Mouse (Mus musculus): Measurements from ENCODE around the gene Ust. TPM values are rescaled to one million over a fixed set of nuclear protein-coding genes. Genes with fewer than 3 reads are reported as not detected.

The Ust gene
- polyA plus RNA-seq, 1 experiment from 2014 or later: 9.0 TPM

DNA sequence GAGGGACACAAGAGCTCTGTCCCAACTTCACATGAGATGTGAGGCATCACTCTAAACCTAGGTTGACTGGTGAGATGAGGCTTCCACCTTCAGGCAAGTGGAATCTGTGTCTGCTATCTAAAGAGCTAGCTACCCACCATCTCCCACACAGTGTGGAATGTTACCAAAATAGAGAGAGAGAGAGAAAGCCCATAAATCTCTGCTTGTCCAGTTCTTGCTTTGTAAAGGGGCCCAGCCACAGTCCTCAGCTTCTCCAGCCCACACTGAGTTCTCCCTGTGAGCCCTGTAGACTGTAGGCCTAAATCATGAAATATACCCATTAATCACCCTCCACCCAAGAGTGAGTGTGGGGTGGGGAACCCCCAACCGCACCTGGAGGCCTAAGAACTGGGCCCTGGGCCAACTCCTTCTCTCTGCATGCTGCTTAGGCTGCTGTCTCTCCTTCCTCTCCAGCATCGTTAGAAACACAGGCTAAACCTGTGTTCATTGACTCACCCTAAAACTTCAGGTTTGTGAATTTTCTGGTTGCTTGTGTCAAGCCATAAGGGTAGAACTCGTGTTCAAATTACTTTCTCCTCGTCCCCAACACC is 336.9 kb downstream of the Ust start:
- WGBS: 51% methylated on average over 4 of the region's 4 CpGs
- ATAC-seq (ENCODE audit: low FRiP score, low TSS enrichment): peak; percentile 78

DNA sequence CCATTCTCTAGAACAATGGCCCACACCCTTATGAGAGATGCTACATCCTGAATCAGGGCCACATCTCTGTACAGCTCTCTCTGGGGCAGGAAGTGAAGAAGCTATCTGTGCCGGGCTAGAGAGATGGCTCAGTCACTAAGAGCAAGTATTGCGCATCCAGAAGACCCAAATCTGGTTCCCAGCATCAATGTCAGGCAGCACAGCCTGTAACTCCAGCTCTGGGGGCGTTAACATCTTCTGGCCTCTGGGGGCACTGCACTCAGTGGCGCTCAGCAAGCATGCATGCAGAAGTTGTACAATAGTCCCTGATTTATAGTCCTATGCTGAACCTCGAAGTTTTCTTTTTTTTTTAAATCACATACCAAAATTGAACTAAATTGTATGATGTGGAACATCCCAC is 341.0 kb downstream of the Ust start:
- Histone ChIP-seq H3K9ac (ENCODE audit: low read depth, low read length) (no peak overlapping the region), H3K27me3 (ENCODE audit: control insufficient read depth, insufficient read depth, low read length) (no peaks in the 10 kb centered on the region), H3K27ac (ENCODE audit: low read depth, low read length) (no peak overlapping the region), H3K4me2 (replicated peaks; ENCODE audit: low read depth, low read length) (no peak overlapping the region), H3K4me3 (ENCODE audit: low read length) (no peak overlapping the region), H3K36me3 (ENCODE audit: control insufficient read depth, insufficient read depth, low read length) (no peaks in the 10 kb centered on the region), H3K4me1 (ENCODE audit: control insufficient read depth, insufficient read depth, low read length) (0 out of 2 replicates have a peak, but pooled peaks cover 4% of the 10 kb centered on the region), H3K9me3 (ENCODE audit: control insufficient read depth, low read length) (no peaks in the 10 kb centered on the region)
- WGBS: 75% methylated on average over 5 of the region's 5 CpGs
- ATAC-seq (ENCODE audit: low FRiP score, low TSS enrichment): no peak

More for the DNA sequence above, 336.9 kb downstream of the Ust start:
- no peak overlapping the region for H3K9ac ChIP-seq (ENCODE audit: low read depth, low read length)
- no peak overlapping the region for H3K4me3 ChIP-seq (ENCODE audit: low read length)
- H3K4me2 ChIP-seq (replicated peaks; ENCODE audit: low read depth, low read length): no peak overlapping the region
- no peak overlapping the region for H3K27ac ChIP-seq (ENCODE audit: low read depth, low read length)
- 0 out of 2 replicates have a peak, but pooled peaks cover 4% of the 10 kb centered on the region for H3K4me1 ChIP-seq (ENCODE audit: control insufficient read depth, insufficient read depth, low read length)
- no peaks in the 10 kb centered on the region for H3K27me3 ChIP-seq (ENCODE audit: control insufficient read depth, insufficient read depth, low read length)
- no peaks in the 10 kb centered on the region for H3K9me3 ChIP-seq (ENCODE audit: control insufficient read depth, low read length)
- H3K36me3 ChIP-seq (ENCODE audit: control insufficient read depth, insufficient read depth, low read length): no peaks in the 10 kb centered on the region

- Histone ChIP-seq H3K4me2 (replicated peaks; ENCODE audit: low read depth, low read length) (no peak overlapping the region), H3K4me1 (ENCODE audit: control insufficient read depth, insufficient read depth, low read length) (0 out of 2 replicates have a peak, but pooled peaks cover under 1% of the 10 kb centered on the region), H3K36me3 (ENCODE audit: control insufficient read depth, insufficient read depth, low read length) (no peaks in the 10 kb centered on the region), H3K9ac (ENCODE audit: low read depth, low read length) (no peak overlapping the region), H3K4me3 (ENCODE audit: low read length) (no peak overlapping the region), H3K27ac (ENCODE audit: low read depth, low read length) (no peak overlapping the region), H3K27me3 (ENCODE audit: control insufficient read depth, insufficient read depth, low read length) (no peaks in the 10 kb centered on the region), H3K9me3 (ENCODE audit: control insufficient read depth, low read length) (no peaks in the 10 kb centered on the region)
- WGBS: 65% methylated on average over 13 of the region's 13 CpGs
- no peak for ATAC-seq (ENCODE audit: low FRiP score, low TSS enrichment)
Observed at GRCm38 (mm10) chr10:8176351-8177053, 342.1 kb downstream of the Ust start.

DNA sequence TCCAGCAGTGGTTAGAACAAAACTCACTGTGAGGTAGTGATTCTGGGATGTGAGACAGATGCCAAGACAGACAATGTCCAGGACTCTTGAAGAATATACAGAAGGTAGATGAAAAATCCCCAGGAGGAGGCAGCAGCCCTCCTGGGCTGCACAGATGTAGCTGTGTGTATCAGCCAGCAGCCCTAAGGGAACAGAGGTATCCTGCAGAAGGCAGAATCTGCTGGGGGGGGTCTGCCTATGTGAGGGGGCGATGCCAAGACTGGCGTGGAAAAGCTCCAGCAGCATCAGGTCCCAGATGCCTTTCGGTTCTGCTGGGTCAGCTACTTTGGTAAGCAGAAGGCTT is 342.6 kb downstream of the Ust start:
- Histone ChIP-seq H3K4me1 (ENCODE audit: control insufficient read depth, insufficient read depth, low read length) (no peaks in the 10 kb centered on the region), H3K4me3 (ENCODE audit: low read length) (no peak overlapping the region), H3K27me3 (ENCODE audit: control insufficient read depth, insufficient read depth, low read length) (no peaks in the 10 kb centered on the region), H3K4me2 (replicated peaks; ENCODE audit: low read depth, low read length) (no peak overlapping the region), H3K9me3 (ENCODE audit: control insufficient read depth, low read length) (no peaks in the 10 kb centered on the region), H3K9ac (ENCODE audit: low read depth, low read length) (no peak overlapping the region), H3K27ac (ENCODE audit: low read depth, low read length) (no peak overlapping the region), H3K36me3 (ENCODE audit: control insufficient read depth, insufficient read depth, low read length) (no peaks in the 10 kb centered on the region)
- WGBS: 77% methylated on average over 3 of the region's 3 CpGs
- ATAC-seq (ENCODE audit: low FRiP score, low TSS enrichment): no peak

GRCm38 (mm10) chr10:8174697-8175096 is 343.9 kb downstream of the Ust start:
- Histone ChIP-seq H3K9me3 (ENCODE audit: control insufficient read depth, low read length) (no peaks in the 10 kb centered on the region), H3K36me3 (ENCODE audit: control insufficient read depth, insufficient read depth, low read length) (no peaks in the 10 kb centered on the region), H3K27ac (ENCODE audit: low read depth, low read length) (no peak overlapping the region), H3K4me3 (ENCODE audit: low read length) (no peak overlapping the region), H3K4me1 (ENCODE audit: control insufficient read depth, insufficient read depth, low read length) (no peaks in the 10 kb centered on the region), H3K27me3 (ENCODE audit: control insufficient read depth, insufficient read depth, low read length) (no peaks in the 10 kb centered on the region), H3K4me2 (replicated peaks; ENCODE audit: low read depth, low read length) (no peak overlapping the region), H3K9ac (ENCODE audit: low read depth, low read length) (no peak overlapping the region)
- no peak for ATAC-seq (ENCODE audit: low FRiP score, low TSS enrichment)
- 93% methylated on average over 2 of the region's 2 CpGs for WGBS

GRCm38 (mm10) chr10:8174230-8174629 is 344.4 kb downstream of the Ust start:
- H3K4me1 ChIP-seq (ENCODE audit: control insufficient read depth, insufficient read depth, low read length): no peaks in the 10 kb centered on the region
- ATAC-seq (ENCODE audit: low FRiP score, low TSS enrichment): no peak
- no peak overlapping the region for H3K4me3 ChIP-seq (ENCODE audit: low read length)
- H3K4me2 ChIP-seq (replicated peaks; ENCODE audit: low read depth, low read length): no peak overlapping the region
- no peak overlapping the region for H3K9ac ChIP-seq (ENCODE audit: low read depth, low read length)
- no peaks in the 10 kb centered on the region for H3K9me3 ChIP-seq (ENCODE audit: control insufficient read depth, low read length)
- H3K36me3 ChIP-seq (ENCODE audit: control insufficient read depth, insufficient read depth, low read length): no peaks in the 10 kb centered on the region
- no peaks in the 10 kb centered on the region for H3K27me3 ChIP-seq (ENCODE audit: control insufficient read depth, insufficient read depth, low read length)
- 71% methylated on average over 7 of the region's 7 CpGs for WGBS
- no peak overlapping the region for H3K27ac ChIP-seq (ENCODE audit: low read depth, low read length)

- H3K36me3 ChIP-seq (ENCODE audit: control insufficient read depth, insufficient read depth, low read length): no peaks in the 10 kb centered on the region
- ATAC-seq (ENCODE audit: low FRiP score, low TSS enrichment): no peak
- H3K4me2 ChIP-seq (replicated peaks; ENCODE audit: low read depth, low read length): no peak overlapping the region
- WGBS: 79% methylated on average over 3 of the region's 3 CpGs
- no peak overlapping the region for H3K9ac ChIP-seq (ENCODE audit: low read depth, low read length)
- peaks cover 5% of the 10 kb centered on the region; the same call in 1 of the 2 replicates for H3K9me3 ChIP-seq (ENCODE audit: control insufficient read depth, low read length)
- no peak overlapping the region for H3K4me3 ChIP-seq (ENCODE audit: low read length)
- H3K4me1 ChIP-seq (ENCODE audit: control insufficient read depth, insufficient read depth, low read length): no peaks in the 10 kb centered on the region
- H3K27me3 ChIP-seq (ENCODE audit: control insufficient read depth, insufficient read depth, low read length): no peaks in the 10 kb centered on the region
- H3K27ac ChIP-seq (ENCODE audit: low read depth, low read length): no peak overlapping the region
Observed at GRCm38 (mm10) chr10:8173032-8173431, 345.6 kb downstream of the Ust start.

- Histone ChIP-seq H3K27me3 (ENCODE audit: control insufficient read depth, insufficient read depth, low read length) (no peaks in the 10 kb centered on the region), H3K4me2 (replicated peaks; ENCODE audit: low read depth, low read length) (no peak overlapping the region), H3K27ac (ENCODE audit: low read depth, low read length) (no peak overlapping the region), H3K4me1 (ENCODE audit: control insufficient read depth, insufficient read depth, low read length) (no peaks in the 10 kb centered on the region), H3K36me3 (ENCODE audit: control insufficient read depth, insufficient read depth, low read length) (no peaks in the 10 kb centered on the region), H3K9ac (ENCODE audit: low read depth, low read length) (no peak overlapping the region), H3K9me3 (ENCODE audit: control insufficient read depth, low read length) (peaks cover 5% of the 10 kb centered on the region; the same call in 1 of the 2 replicates), H3K4me3 (ENCODE audit: low read length) (no peak overlapping the region)
- WGBS: 89% methylated on average over 11 of the region's 11 CpGs
- no peak for ATAC-seq (ENCODE audit: low FRiP score, low TSS enrichment)
Observed at GRCm38 (mm10) chr10:8171556-8171955, 347.1 kb downstream of the Ust start.
